In genomic region chr13:24037502-24037901, GRCm38 (mm10) we compare ENCODE assay signal across 18 mouse cellular contexts. TPM values are rescaled to one million over a fixed set of nuclear protein-coding genes. Genes with fewer than 3 reads are reported as not detected.
DNase-seq lines count a peak whose midpoint lies in the region; ATAC-seq and TF ChIP-seq lines count a peak whose summit lies in the region.
"Had no signal": no experiment of that assay in that cellular context is flagged by ENCODE, and none has a peak within 500 bp of the region (broad histone marks: within the 10 kb centered on the region; RNA-seq: fewer than 3 reads in every experiment).

No protein-coding gene starts in this region.

- 0 out of 2 replicates have a peak, but pooled peaks have one; percentile 35 for TF ChIP-seq EP300 in lung, postnatal 0 days (IDR thresholded peaks at IDR 0.05)

- H3K27ac ChIP-seq in midbrain, postnatal 0 days (ENCODE audit: low read depth, low read length) = no peak overlapping the region
- H3K27ac ChIP-seq in midbrain, embryonic 16.5 days (ENCODE audit: low read length) = no peak overlapping the region
- no peak overlapping the region for H3K27ac ChIP-seq in lung, postnatal 0 days (ENCODE audit: low read length)
- H3K27ac ChIP-seq: embryonic facial prominence, embryonic 10.5 days; heart, adult 2 months; intestine, embryonic 15.5 days had no signal

- WGBS in midbrain, postnatal 0 days = 75% methylated on average over 3 of the region's 3 CpGs
- 85% methylated on average over 3 of the region's 3 CpGs for WGBS in midbrain, embryonic 16.5 days
- 46% methylated on average over 3 of the region's 3 CpGs for WGBS in lung, postnatal 0 days

- no peaks in the 10 kb centered on the region for H3K4me1 ChIP-seq in midbrain, postnatal 0 days (ENCODE audit: insufficient read depth, low read length)
- no peaks in the 10 kb centered on the region for H3K4me1 ChIP-seq in midbrain, embryonic 16.5 days (ENCODE audit: control insufficient read depth, insufficient read depth, low read length)
- no peaks in the 10 kb centered on the region for H3K4me1 ChIP-seq in lung, postnatal 0 days (ENCODE audit: insufficient read depth, low read depth, low read length)
- H3K4me1 ChIP-seq: intestine, embryonic 15.5 days had no signal

- H3K4me3 ChIP-seq in midbrain, postnatal 0 days (ENCODE audit: low read depth, low read length) = no peak overlapping the region
- H3K4me3 ChIP-seq in midbrain, embryonic 16.5 days (ENCODE audit: low read depth, low read length) = no peak overlapping the region
- no peak overlapping the region for H3K4me3 ChIP-seq in lung, postnatal 0 days (ENCODE audit: low read depth, low read length)
- H3K4me3 ChIP-seq: embryonic facial prominence, embryonic 10.5 days; heart, adult 2 months; intestine, embryonic 15.5 days had no signal

- DNase-seq in heart, postnatal 4 days = peak; percentile 5
- no peak for DNase-seq in heart, adult 8-10 months (ENCODE audit: low spot score)
- peak; percentile 9 for DNase-seq in midbrain, postnatal 0 days (ENCODE audit: low spot score)
- DNase-seq in lung, postnatal 0 days (ENCODE audit: low spot score) = peak; percentile 80
- DNase-seq in splenic B cell, adult 2 months (ENCODE audit: low read depth, low spot score) = peak; percentile 3
- DNase-seq in frontal cortex, postnatal 14 days (ENCODE audit: low spot score in 2 of 2) = no peak
- DNase-seq: cerebellum, adult 8-10 months; right cerebral cortex, postnatal 14 days; thymus, adult 2 months had no signal

- TF ChIP-seq CTCF in midbrain, postnatal 0 days (IDR thresholded peaks at IDR 0.05) = no peak
- TF ChIP-seq CTCF in lung, postnatal 0 days (IDR thresholded peaks at IDR 0.05) = peak; percentile 34

- H3K9ac ChIP-seq in midbrain, postnatal 0 days (replicated peaks; ENCODE audit: low read length, poor library complexity, severe bottlenecking) = no peak overlapping the region
- no peak overlapping the region for H3K9ac ChIP-seq in midbrain, embryonic 16.5 days (ENCODE audit: low read depth, low read length)
- no peak overlapping the region for H3K9ac ChIP-seq in lung, postnatal 0 days (replicated peaks; ENCODE audit: low read depth)
- H3K9ac ChIP-seq: intestine, embryonic 15.5 days had no signal

- no peaks in the 10 kb centered on the region for H3K27me3 ChIP-seq in midbrain, postnatal 0 days (ENCODE audit: insufficient read depth, low read length)
- no peaks in the 10 kb centered on the region for H3K27me3 ChIP-seq in midbrain, embryonic 16.5 days (ENCODE audit: control insufficient read depth, insufficient read depth, low read depth, low read length)
- no peaks in the 10 kb centered on the region for H3K27me3 ChIP-seq in lung, postnatal 0 days (replicated peaks; ENCODE audit: insufficient read depth, low read length)
- H3K27me3 ChIP-seq in splenic B cell, adult 2 months (ENCODE audit: control insufficient read depth, insufficient read depth, low read length, poor library complexity, severe bottlenecking) = no peaks in the 10 kb centered on the region
- H3K27me3 ChIP-seq: intestine, embryonic 15.5 days had no signal

- H3K9me3 ChIP-seq in midbrain, postnatal 0 days (ENCODE audit: low read length) = no peaks in the 10 kb centered on the region
- no peaks in the 10 kb centered on the region for H3K9me3 ChIP-seq in midbrain, embryonic 16.5 days (replicated peaks; ENCODE audit: control insufficient read depth, low read length, poor library complexity, severe bottlenecking)
- no peaks in the 10 kb centered on the region for H3K9me3 ChIP-seq in lung, postnatal 0 days (ENCODE audit: low read length)
- H3K9me3 ChIP-seq: embryonic facial prominence, embryonic 10.5 days; intestine, embryonic 15.5 days had no signal

- H3K36me3 ChIP-seq in midbrain, postnatal 0 days (ENCODE audit: insufficient read depth, low read length) = no peaks in the 10 kb centered on the region
- no peaks in the 10 kb centered on the region for H3K36me3 ChIP-seq in midbrain, embryonic 16.5 days (ENCODE audit: control insufficient read depth, insufficient read depth, low read length)
- H3K36me3 ChIP-seq in lung, postnatal 0 days (ENCODE audit: insufficient read depth, low read length) = no peaks in the 10 kb centered on the region
- peaks cover 4% of the 10 kb centered on the region; the same call in 1 of the 2 replicates for H3K36me3 ChIP-seq in splenic B cell, adult 2 months (ENCODE audit: control insufficient read depth, insufficient read depth, low read length, poor library complexity, severe bottlenecking)

- no peak for ATAC-seq in midbrain, postnatal 0 days (ENCODE audit: low FRiP score)
- no peak for ATAC-seq in midbrain, embryonic 16.5 days
- peak; percentile 89 for ATAC-seq in lung, postnatal 0 days
- ATAC-seq: activated CD4-positive, CD25-positive, alpha-beta regulatory T cell, adult 4 months; intestine, embryonic 15.5 days had no signal

- no peak overlapping the region for H3K4me2 ChIP-seq in midbrain, postnatal 0 days (ENCODE audit: low read depth, low read length, poor library complexity, severe bottlenecking)
- no peak overlapping the region for H3K4me2 ChIP-seq in midbrain, embryonic 16.5 days (ENCODE audit: low read length)
- H3K4me2 ChIP-seq in lung, postnatal 0 days (replicated peaks; ENCODE audit: low read depth, low read length) = no peak overlapping the region
- H3K4me2 ChIP-seq: intestine, embryonic 15.5 days had no signal

RNA-seq across cellular contexts. Expression of gene Scgn, which starts 46.5 kb away (rescaled TPM):
- total RNA-seq in heart, postnatal 4 days (2021) = not detected
- total RNA-seq in heart, adult 8-10 months (2022) = not detected
- 0.28 and 0.82 TPM in 2 replicates for total RNA-seq in midbrain, postnatal 0 days (2014; rRNA removed)
- polyA plus RNA-seq in midbrain, postnatal 0 days (2015; fragmentation: Nextera tagmentation; extraction: Ambion mirVana) = 2.0 and 2.2 TPM in 2 replicates
- 1.3 and 2.6 TPM in 2 replicates for polyA plus RNA-seq in midbrain, embryonic 16.5 days (2015; fragmentation: Nextera tagmentation; extraction: Ambion mirVana)
- not detected in 2 replicates for polyA plus RNA-seq in lung, postnatal 0 days (2015; fragmentation: Nextera tagmentation; extraction: Ambion mirVana)
- total RNA-seq: heart, adult 2 months; hematopoietic stem cell, adult 5-6 weeks; megakaryocyte progenitor cell, adult 5-6 weeks; neutrophil, adult 5-6 weeks had no signal
- polyA plus RNA-seq: activated CD4-positive, CD25-positive, alpha-beta regulatory T cell, adult 4 months; heart, adult 2 months; liver, embryonic 11.5 days had no signal

Comparison
In these comparisons a context has a peak if more than half of its experiments do, and no peak if none do; other contexts are left out.
1. DNase-seq: peak in heart, postnatal 4 days (single experiment), midbrain, postnatal 0 days (single experiment), lung, postnatal 0 days (single experiment) and splenic B cell, adult 2 months (single experiment); none in heart, adult 8-10 months (single experiment) and frontal cortex, postnatal 14 days (0 of 2).